Mouse (Mus musculus) E14TG2a.4 (cell line): ENCODE measurements around the gene Slc5a10.

Source experiments
- H3K27me3 ChIP-seq: 2 replicates; pipeline ENCODE4 v1.6.1; 2014; ENCODE audit warnings: low read length, control low read depth; ENCODE audit not compliant: insufficient read depth
- H3K36me3 ChIP-seq: 2 replicates; pipeline ENCODE4 v1.6.1; 2014; ENCODE audit warnings: low read length, control low read depth; ENCODE audit not compliant: insufficient read depth
- H3K4me1 ChIP-seq: replicated peaks from 2 replicates; pipeline ENCODE4 v1.6.1; 2014; ENCODE audit warnings: low read depth, low read length, control low read depth
- H3K4me3 ChIP-seq: replicated peaks from 2 replicates; pipeline ENCODE4 v1.5.1; 2014; ENCODE audit warnings: mild to moderate bottlenecking, low read length
- H3K9me3 ChIP-seq: 2 replicates; pipeline ENCODE4 v1.6.1; 2014; ENCODE audit warnings: low read length, control low read depth
- CTCF ChIP-seq: conservative IDR thresholded peaks from 2 replicates; pipeline ENCODE4 v1.5.1; 2014; ENCODE audit warnings: low read length
- NANOG ChIP-seq: IDR thresholded peaks from 2 replicates; pipeline ENCODE4 v1.6.1; 2014; ENCODE audit warnings: borderline replicate concordance, low read length, mixed read lengths
- POU5F1 ChIP-seq: IDR thresholded peaks from 2 replicates; pipeline ENCODE4 v1.6.1; 2014; ENCODE audit warnings: low read length, borderline replicate concordance

Gene Slc5a10

GRCm38 (mm10) chr11:61714346-61715117 lies 6.1 kb downstream of the Slc5a10 start:
- Histone ChIP-seq H3K36me3 (no peaks in the 10 kb centered on the region), H3K4me1 (peaks cover 23% of the 10 kb centered on the region), H3K27me3 (peaks cover 39% of the 10 kb centered on the region), H3K9me3 (no peaks in the 10 kb centered on the region), H3K4me3 (no peak overlapping the region)
- no peak for TF ChIP-seq POU5F1
- TF ChIP-seq CTCF = peak; percentile 66
- no peak for TF ChIP-seq NANOG

DNA sequence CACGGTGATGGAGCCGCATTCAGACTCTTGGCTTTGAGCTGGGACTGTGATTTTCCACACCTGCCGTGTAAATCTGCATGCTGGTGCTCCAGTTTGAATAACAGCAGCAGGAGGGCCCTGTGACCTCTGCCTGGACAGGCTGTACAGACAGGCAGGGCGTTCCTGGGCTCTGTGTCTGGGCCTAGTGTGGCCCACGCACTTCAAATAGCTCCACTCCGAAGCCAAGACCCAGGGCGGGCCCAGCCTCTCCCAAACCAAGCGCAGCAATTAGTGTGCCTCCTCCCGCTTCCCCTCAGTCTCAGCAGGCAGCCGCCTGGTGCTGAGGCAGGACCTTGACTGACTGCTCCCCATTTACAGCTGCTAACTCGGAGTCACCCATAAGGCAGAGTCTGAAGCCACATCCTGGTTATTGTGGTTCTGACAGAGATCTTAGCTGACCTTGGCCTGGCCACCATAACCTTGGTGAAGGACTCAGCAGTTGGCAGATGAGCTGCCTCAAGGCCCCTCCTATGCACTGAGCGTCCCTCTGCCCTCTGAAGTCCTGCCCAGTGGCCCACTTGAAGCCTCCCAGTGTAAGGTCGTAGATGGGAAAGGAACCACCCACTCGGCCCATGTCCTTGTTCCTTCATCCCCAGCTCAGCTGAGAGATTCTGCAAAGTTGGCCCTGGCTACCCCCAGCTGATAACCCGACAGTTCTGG lies 7.3 kb downstream of the Slc5a10 start:
- peaks cover 35% of the 10 kb centered on the region for H3K4me1 ChIP-seq
- no peak for TF ChIP-seq NANOG
- TF ChIP-seq CTCF = no peak; the same call in 1 of the 2 replicates
- no peak for TF ChIP-seq POU5F1

GRCm38 (mm10) chr11:61708928-61709327 lies 11.7 kb downstream of the Slc5a10 start:
- no peak overlapping the region for H3K4me3 ChIP-seq
- 0 out of 2 replicates have a peak, but pooled peaks cover 4% of the 10 kb centered on the region for H3K36me3 ChIP-seq
- H3K9me3 ChIP-seq = no peaks in the 10 kb centered on the region
- H3K4me1 ChIP-seq = peaks cover 38% of the 10 kb centered on the region
- H3K27me3 ChIP-seq = peaks cover 38% of the 10 kb centered on the region
- TF ChIP-seq NANOG (no peak), CTCF (no peak), POU5F1 (no peak)

More for the DNA sequence above, 7.3 kb downstream of the Slc5a10 start:
- Histone ChIP-seq H3K4me3 (no peak overlapping the region), H3K9me3 (no peaks in the 10 kb centered on the region), H3K36me3 (no peaks in the 10 kb centered on the region), H3K27me3 (peaks cover 39% of the 10 kb centered on the region)

DNA sequence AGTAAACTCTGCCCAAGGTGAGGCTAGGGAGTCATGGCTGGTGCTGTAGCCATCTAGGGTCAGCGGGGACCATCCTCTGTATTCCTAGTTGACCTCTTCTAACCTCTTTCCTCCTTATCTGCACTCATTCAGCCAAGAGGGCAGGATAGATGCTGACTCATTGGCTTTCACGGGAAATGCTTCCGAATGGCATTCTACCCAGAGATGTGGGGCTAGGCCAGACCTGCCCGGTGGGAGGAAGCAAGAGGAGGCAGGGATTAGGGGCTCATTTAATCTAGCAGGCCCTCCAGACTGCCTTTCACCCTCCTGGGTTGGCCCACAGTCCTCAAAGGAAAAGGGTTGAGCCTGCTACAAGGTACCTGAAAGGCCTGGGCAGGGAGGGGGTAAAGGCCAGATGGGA lies 14.4 kb downstream of the Slc5a10 start:
- Histone ChIP-seq H3K36me3 (peaks cover 22% of the 10 kb centered on the region), H3K4me3 (no peak overlapping the region), H3K27me3 (peaks cover 15% of the 10 kb centered on the region), H3K4me1 (peaks cover 23% of the 10 kb centered on the region), H3K9me3 (no peaks in the 10 kb centered on the region)
- TF ChIP-seq NANOG (no peak), POU5F1 (no peak), CTCF (no peak)

DNA sequence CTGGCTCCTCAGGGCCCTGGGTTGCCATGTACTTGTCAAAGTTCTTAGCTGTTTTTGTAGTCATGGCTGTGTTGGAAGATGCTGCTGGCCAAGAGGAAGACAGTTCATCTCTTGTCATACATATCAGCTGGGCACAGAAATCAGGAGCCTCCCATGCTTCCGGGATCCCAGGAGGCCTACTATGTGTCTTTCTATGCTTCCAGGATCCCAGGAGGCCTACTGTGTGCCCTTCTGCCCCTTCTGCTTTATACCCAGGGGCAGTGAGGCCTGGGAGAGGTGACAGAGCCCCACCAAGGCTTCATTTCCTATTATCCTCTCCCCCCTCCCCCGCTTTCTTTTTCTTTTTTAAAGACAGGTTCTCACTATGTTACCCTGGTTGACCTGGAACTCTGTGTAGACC lies 15.0 kb downstream of the Slc5a10 start:
- no peaks in the 10 kb centered on the region for H3K9me3 ChIP-seq
- peaks cover 9% of the 10 kb centered on the region; the same call in 1 of the 2 replicates for H3K27me3 ChIP-seq
- peaks cover 23% of the 10 kb centered on the region for H3K4me1 ChIP-seq
- no peak overlapping the region for H3K4me3 ChIP-seq
- peaks cover 22% of the 10 kb centered on the region for H3K36me3 ChIP-seq
- TF ChIP-seq POU5F1 (no peak), CTCF (no peak), NANOG (no peak)

- 0 out of 2 replicates have a peak, but pooled peaks cover 4% of the 10 kb centered on the region for H3K27me3 ChIP-seq
- H3K4me3 ChIP-seq = no peak overlapping the region
- TF ChIP-seq NANOG = no peak
- no peak for TF ChIP-seq CTCF
- no peak for TF ChIP-seq POU5F1
- no peaks in the 10 kb centered on the region for H3K9me3 ChIP-seq
- peaks cover 22% of the 10 kb centered on the region for H3K36me3 ChIP-seq
- H3K4me1 ChIP-seq = peaks cover 8% of the 10 kb centered on the region; the same call in 1 of the 2 replicates
Observed at GRCm38 (mm10) chr11:61702494-61702893, 18.1 kb downstream of the Slc5a10 start.

DNA sequence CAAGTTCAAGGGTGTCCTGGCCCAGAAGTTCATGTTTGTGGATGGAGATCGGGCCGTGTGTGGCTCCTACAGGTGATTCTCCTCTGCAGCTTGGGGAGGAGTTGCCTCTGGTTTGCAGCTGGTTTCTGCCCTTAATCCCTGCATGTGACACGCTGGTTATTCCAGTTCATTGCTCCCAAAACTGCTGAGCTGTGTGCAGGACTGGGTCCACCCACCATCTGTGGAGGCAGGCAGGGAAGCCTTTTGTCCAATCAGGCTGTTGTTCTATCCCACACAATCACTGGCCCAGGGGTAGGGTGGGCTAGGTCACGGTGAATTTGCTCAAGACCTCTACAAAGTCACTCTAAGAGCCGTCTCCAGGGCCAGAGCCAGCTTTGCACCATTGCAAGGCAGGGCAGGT lies 18.9 kb downstream of the Slc5a10 start:
- H3K4me1 ChIP-seq = peaks cover 7% of the 10 kb centered on the region; the same call in 1 of the 2 replicates
- H3K27me3 ChIP-seq = 0 out of 2 replicates have a peak, but pooled peaks cover 4% of the 10 kb centered on the region
- no peak overlapping the region for H3K4me3 ChIP-seq
- no peak for TF ChIP-seq POU5F1
- TF ChIP-seq CTCF = no peak
- no peak for TF ChIP-seq NANOG
- H3K36me3 ChIP-seq = peaks cover 22% of the 10 kb centered on the region
- H3K9me3 ChIP-seq = no peaks in the 10 kb centered on the region

- Histone ChIP-seq H3K27me3 (no peaks in the 10 kb centered on the region), H3K4me1 (peaks cover 7% of the 10 kb centered on the region; the same call in 1 of the 2 replicates), H3K4me3 (no peak overlapping the region), H3K36me3 (peaks cover 34% of the 10 kb centered on the region), H3K9me3 (no peaks in the 10 kb centered on the region)
- no peak for TF ChIP-seq POU5F1
- no peak for TF ChIP-seq NANOG
Observed at GRCm38 (mm10) chr11:61699933-61700332, 20.7 kb downstream of the Slc5a10 start.

DNA sequence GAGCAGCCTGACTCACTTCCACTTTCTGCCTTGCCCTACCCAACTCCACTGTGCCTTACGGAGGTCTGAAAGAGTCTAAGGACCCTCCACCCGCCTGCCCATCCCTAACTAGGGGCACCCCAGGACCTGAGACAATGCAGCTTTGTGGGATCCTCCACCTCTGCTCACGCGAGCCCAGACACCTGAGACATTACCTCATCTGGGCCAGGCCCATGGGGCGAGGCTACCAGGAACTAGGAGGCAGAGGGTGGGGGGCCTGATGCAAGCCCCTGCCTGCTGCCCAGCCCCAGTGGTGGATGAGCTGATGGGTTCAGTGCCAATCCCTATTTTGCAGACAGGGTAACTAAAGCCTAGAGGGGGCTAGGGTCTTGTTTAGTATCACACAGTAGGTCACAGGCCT lies 21.2 kb downstream of the Slc5a10 start:
- no peaks in the 10 kb centered on the region for H3K9me3 ChIP-seq
- no peak overlapping the region for H3K4me3 ChIP-seq
- peaks cover 7% of the 10 kb centered on the region; the same call in 1 of the 2 replicates for H3K4me1 ChIP-seq
- TF ChIP-seq CTCF (no peak), NANOG (no peak)
- no peaks in the 10 kb centered on the region for H3K27me3 ChIP-seq
- H3K36me3 ChIP-seq = peaks cover 32% of the 10 kb centered on the region
